Mouse (Mus musculus) olfactory bulb, adult 2 months (tissue): ENCODE results near the gene Acad11. TPM values are rescaled to one million over a fixed set of nuclear protein-coding genes. Genes with fewer than 3 reads are reported as not detected.

ENCODE experiments used
- H3K27ac ChIP-seq: fragments of 200-500 bp; 2 replicates; pipeline ENCODE4 v1.5.1; 2012; ENCODE audit warnings: low read depth, low read length; ENCODE audit not compliant: insufficient read depth
- H3K4me1 ChIP-seq: fragments of 200-500 bp; 2 replicates; pipeline ENCODE4 v1.6.1; 2012; ENCODE audit warnings: low read length; ENCODE audit not compliant: control insufficient read depth, insufficient read depth
- H3K4me3 ChIP-seq: fragments of 200-500 bp; 2 replicates; pipeline ENCODE4 v1.5.1; 2012; ENCODE audit warnings: mild to moderate bottlenecking, low read depth, low read length, moderate library complexity; ENCODE audit not compliant: insufficient read depth
- CTCF ChIP-seq: fragments of 200-500 bp; IDR thresholded peaks from 2 replicates; pipeline ENCODE4 v1.5.1; 2012; ENCODE audit warnings: low read depth, mild to moderate bottlenecking, low read length, moderate library complexity; ENCODE audit not compliant: insufficient read depth
- POLR2A ChIP-seq: fragments of 200-500 bp; IDR thresholded peaks from 2 replicates; pipeline ENCODE4 v1.6.1; 2012; ENCODE audit warnings: mild to moderate bottlenecking, low read depth, low read length, moderate library complexity; ENCODE audit not compliant: insufficient read depth
- WGBS: fragments of 180-500 bp; shearing (Covaris S2); methylation state at CpG from one replicate; pipeline ENCODE4 v1.1.7; 2018; 5-methylcytosine and 5-hydroxymethylcytosine counted together
- polyA plus RNA-seq: library from polyadenylated mRNA; stranded (reverse); fragments of >200 nt; gene quantifications from 2 replicates; pipeline ENCODE4 v1.2.4, GENCODE M21; 2012; ENCODE audit warnings: low replicate concordance; ENCODE audit not compliant: missing spikeins, insufficient read depth, insufficient read length

Acad11 gene
- polyA plus RNA-seq, 1 experiment, result not detected

DNA sequence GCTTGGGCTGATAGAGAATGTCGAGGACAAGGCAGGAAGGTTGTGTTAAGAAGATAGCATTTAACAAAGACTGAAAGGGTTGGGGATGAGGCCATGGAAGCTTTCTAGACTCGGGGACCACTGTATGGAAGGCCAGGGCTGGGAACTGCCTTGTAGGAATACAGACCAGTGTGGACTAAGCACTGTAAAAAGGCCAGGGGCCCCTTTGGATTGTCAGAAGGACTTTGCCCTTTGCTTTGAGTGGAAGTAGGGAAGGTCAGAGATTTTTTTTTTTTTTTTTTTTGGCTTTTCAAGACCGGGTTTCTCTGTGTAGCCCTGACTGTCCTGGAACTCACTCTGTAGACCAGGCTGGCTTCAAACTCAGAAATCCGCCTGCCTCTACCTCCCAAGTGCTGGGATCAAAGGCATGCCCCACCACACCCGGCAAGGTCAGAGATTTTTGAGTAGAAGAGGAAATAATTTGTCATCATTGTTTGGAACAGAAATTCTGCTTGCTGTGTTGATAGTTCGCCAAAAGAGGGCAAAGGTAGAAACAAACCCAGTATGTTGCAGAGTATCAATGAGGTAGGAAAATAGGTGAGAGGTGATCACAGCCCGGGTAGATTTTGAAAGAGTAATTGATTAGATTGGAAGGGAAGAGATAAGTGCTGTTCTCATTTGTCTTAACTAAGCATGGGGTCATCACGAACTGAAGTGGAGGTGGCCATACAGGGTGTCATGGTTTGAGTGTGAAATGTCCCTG lies 7.9 kb downstream of the Acad11 start:
- Histone ChIP-seq H3K27ac (no peak overlapping the region), H3K4me3 (no peak overlapping the region), H3K4me1 (no peaks in the 10 kb centered on the region)
- WGBS, result 78% methylated on average over 8 of the region's 8 CpGs
- TF ChIP-seq POLR2A (no peak), CTCF (no peak)

DNA sequence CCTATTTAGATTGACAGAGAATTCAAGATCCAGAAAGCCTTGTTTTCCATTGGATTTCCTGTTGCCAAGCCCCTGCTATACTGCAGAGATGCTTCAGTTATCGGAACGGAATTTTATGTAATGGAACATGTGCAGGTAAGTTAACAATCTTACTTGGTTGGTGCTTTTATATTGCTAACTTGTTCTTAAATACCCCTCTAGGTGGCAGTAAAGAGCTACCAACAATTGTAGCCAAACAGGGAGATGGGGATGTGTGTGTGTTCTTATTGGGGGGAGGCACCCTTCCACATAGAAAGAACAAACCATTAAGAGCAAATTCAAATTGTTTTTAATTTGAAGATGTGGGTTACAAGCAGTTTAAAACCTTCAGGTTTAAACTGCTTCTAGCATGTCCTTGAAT lies 12.6 kb downstream of the Acad11 start:
- no peak for TF ChIP-seq POLR2A
- TF ChIP-seq CTCF, result no peak
- 82% methylated on average over 2 of the region's 2 CpGs for WGBS
- Histone ChIP-seq H3K4me3 (no peak overlapping the region), H3K4me1 (no peaks in the 10 kb centered on the region), H3K27ac (no peak overlapping the region)

DNA sequence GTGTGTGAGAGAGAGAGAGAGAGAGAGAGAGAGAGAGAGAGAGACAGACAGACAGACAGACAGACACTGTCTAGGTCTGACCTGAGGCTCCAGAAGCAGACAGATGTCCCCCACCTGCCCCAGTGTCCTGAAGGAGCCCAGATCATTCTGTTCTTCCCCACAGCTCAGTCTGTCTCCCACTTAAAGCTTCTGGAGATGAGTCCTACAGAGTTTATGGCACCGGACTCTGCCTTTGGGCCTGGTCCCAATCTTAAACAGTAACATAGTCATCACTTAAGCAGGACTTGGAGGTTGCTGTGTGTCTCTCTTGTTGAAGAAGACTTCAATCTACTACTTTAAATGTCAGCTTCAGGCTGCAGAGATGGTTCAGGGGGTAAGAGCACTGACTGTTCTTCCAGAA lies 15.6 kb downstream of the Acad11 start:
- 91% methylated on average over 1 of the region's 1 CpGs for WGBS
- no peaks in the 10 kb centered on the region for H3K4me1 ChIP-seq
- H3K27ac ChIP-seq, result no peak overlapping the region
- TF ChIP-seq POLR2A (no peak), CTCF (no peak)
- no peak overlapping the region for H3K4me3 ChIP-seq

DNA sequence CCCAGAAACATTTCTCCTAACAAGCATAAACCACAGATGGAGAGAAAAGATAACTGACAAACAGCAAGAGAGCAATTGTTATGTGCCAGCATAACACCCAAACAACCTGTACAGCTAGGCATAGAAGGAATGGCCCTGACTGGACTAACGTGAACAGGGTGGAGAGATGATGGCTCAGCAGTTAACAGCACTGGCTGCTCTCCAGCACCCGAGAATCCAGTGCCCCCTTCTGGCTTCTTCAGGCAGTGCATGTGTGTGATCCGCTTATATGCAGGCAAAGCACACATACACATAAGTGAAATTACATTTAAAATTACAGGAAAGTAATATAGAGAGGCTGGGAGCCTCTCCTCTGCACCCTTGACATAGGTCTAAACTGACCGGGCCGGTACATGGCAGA lies 16.2 kb downstream of the Acad11 start:
- no peak overlapping the region for H3K4me3 ChIP-seq
- 56% methylated on average over 5 of the region's 5 CpGs for WGBS
- H3K27ac ChIP-seq, result no peak overlapping the region
- TF ChIP-seq CTCF (no peak), POLR2A (no peak)
- no peaks in the 10 kb centered on the region for H3K4me1 ChIP-seq

DNA sequence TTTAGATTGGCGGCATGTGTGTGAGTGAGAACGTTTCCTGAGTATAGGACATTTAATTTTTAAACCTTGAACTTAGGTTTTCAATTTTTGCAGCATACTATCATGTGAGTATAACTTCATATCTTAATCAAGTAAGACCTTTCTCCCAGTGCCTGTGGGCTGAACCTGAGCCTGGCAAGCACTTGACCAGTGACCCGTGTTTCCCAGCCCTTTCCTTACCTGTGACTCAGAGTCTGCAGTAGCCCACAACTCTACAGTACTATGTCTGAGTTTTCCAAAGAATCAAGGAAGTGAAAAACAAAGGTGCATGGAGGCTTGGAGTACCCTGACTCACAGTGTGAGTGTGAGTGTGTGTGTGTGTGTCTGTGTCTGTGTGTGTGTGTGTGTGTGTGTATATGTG lies 16.9 kb downstream of the Acad11 start:
- 77% methylated on average over 3 of the region's 3 CpGs for WGBS
- TF ChIP-seq CTCF, result no peak
- TF ChIP-seq POLR2A, result no peak
- H3K4me1 ChIP-seq, result no peaks in the 10 kb centered on the region
- H3K27ac ChIP-seq, result no peak overlapping the region
- H3K4me3 ChIP-seq, result no peak overlapping the region

DNA sequence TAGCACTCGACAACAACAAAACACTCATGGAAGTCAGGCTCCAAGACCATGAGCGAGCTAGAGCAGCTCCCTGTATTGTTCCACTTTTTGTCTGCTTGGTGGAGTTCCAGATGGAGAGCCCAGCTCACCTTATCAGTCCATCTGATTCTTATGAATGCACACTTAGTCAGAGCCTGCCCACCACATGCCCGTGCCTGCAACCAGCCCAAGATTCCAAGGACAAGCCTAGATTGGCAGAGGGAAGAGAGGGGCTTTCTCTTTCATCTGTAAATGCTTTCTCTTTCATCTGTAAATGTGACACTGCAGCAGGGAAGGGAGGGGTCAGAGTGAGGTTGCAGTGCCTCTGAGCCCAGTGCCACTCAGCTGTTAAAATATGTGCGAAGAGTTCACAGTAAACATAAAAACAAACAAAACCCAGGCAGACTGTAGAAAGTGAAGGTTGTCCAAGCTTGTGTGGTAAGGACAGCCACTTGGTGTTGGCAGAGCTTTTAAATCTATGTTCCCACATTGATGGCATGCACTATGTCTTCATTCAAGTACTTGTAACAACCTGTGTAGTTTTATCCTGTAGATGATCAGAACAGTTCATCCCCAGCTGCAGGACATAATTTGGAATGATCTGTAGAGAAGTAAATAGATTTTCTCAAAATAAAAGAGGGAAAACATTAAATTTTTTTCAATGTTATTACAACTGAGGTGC lies 22.7 kb downstream of the Acad11 start:
- no peak for TF ChIP-seq CTCF
- TF ChIP-seq POLR2A, result no peak
- 79% methylated on average over 4 of the region's 4 CpGs for whole genome bisulfite sequencing
- no peaks in the 10 kb centered on the region for H3K4me1 ChIP-seq
- H3K4me3 ChIP-seq, result no peak overlapping the region
- no peak overlapping the region for H3K27ac ChIP-seq

DNA sequence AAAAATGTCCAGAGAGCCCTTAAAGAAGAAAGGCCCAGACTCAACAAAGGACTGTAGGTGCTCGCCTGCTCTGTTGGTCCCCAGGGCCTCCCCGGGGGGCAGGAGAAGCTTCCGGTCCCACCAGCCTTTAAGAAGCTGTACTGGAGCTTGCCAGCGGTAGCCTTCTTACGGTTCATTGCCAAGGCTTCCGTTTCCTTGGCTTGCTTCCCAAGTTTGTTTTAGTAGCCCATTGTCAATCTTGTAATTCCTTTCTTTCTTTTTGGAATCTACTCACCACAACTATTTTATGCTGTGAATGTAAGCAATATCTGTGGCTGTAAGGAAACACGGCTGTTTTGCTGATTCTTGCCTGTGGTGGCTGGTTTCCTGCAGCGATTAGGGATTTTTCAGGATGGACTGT lies 25.4 kb downstream of the Acad11 start:
- Histone ChIP-seq H3K4me3 (no peak overlapping the region), H3K4me1 (no peaks in the 10 kb centered on the region), H3K27ac (no peak overlapping the region)
- WGBS, result 45% methylated on average over 8 of the region's 8 CpGs
- TF ChIP-seq POLR2A, result no peak
- TF ChIP-seq CTCF, result no peak

DNA sequence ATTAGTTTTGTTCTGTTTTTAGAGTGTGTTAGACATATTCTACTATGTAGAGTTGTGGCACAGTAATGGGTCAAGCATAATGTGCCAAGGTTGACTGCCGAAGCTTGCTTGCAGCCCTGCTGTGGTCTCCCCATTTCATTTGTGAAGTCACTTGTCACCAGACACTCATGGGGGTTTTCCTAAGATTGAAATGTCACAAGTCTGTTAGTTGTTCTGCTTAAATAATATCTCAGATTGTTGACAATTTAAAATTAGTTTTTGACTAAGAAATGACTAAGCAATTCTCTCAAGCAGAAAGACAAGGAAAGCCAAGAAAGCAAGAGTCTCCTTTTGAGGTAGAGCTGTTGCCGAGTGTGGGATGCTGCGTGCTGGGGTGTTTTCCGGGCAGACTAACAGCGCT lies 29.8 kb downstream of the Acad11 start:
- no peak overlapping the region for H3K27ac ChIP-seq
- no peak for TF ChIP-seq POLR2A
- TF ChIP-seq CTCF, result no peak
- whole genome bisulfite sequencing, result 93% methylated on average over 5 of the region's 5 CpGs
- no peaks in the 10 kb centered on the region for H3K4me1 ChIP-seq
- H3K4me3 ChIP-seq, result no peak overlapping the region

DNA sequence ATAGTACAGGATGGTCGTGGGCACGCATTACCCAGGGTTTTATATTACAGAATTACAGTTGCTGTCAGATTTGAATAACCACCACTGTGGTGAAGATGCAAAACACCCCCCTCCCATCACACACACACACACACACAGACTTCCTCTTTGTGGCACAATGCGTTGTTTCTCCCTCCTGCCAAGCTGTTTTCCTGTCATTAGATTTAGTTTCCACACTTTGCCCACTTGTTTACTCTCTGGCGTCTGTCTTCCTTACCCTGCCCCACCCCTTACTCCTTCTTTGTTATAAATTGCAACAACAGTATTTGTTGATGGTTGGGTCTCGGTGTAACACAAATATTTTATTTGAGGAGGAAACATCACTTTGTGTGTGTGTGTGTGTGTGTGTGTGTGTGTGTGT lies 35.1 kb downstream of the Acad11 start:
- H3K4me3 ChIP-seq, result no peak overlapping the region
- H3K27ac ChIP-seq, result no peak overlapping the region
- WGBS, result 54% methylated on average over 5 of the region's 5 CpGs
- TF ChIP-seq CTCF (no peak), POLR2A (no peak)
- H3K4me1 ChIP-seq, result no peaks in the 10 kb centered on the region
